Mouse (Mus musculus) cerebellum, adult 2 months (tissue): ENCODE measurements at regions not wholly inside any gene's neighbourhood (a gene's known extent, or its start where the extent isn't known, plus 50 kb on each side); places are given as distances from the start of the nearest gene placed in this dataset.
A peak's percentile ranks its signal among the peaks of the same experiment; 100 is the strongest.

Source experiments
- CTCF ChIP-seq: fragments of 200-500 bp; IDR thresholded peaks from 2 replicates; pipeline ENCODE4 v1.5.1; 2011; ENCODE audit warnings: low read depth, mild to moderate bottlenecking, control low read depth, low read length, moderate library complexity, borderline replicate concordance; ENCODE audit not compliant: insufficient read depth
- POLR2A ChIP-seq: fragments of 200-500 bp; IDR thresholded peaks from 2 replicates; pipeline ENCODE4 v1.6.1; 2011; ENCODE audit warnings: low read length, control low read depth, borderline replicate concordance; ENCODE audit not compliant: insufficient read depth

DNA sequence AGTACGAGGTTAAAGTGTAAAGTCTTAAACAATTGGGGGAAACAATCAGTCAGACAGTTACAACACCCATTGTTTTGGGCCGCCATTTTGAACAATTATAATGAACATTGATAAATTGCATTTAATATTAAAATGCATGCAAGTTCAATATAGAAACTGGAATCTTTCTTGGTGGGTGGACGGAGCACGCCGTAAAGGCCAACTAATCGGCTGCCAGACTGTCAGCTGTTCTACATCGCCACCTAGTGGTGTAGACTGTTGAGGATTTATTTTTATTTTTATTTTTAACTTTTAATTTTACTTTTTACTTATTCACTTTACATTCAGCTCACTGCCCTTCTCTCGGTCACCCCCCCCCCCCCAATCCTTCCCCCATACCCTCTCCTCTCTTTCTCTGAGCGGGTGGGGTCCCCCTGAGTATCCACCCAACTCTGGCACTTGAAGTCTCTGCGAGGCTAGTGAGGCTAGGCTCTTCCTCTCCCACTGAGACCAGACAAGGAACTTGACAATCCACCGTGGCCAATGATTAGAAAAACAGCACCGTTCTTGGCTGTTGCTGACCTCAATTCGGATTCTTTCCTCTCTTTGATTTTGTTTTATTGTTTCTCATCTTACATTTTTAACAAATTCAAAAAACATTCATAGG lies 79.7 kb upstream of the C1qtnf3 start:
- peak; percentile 62 for TF ChIP-seq CTCF
- TF ChIP-seq POLR2A = no peak
